Mouse (Mus musculus) brain, embryonic 14.5 days (tissue): Measurements from ENCODE around the gene Fbxl21.
A peak's percentile ranks its signal among the peaks of the same experiment; 100 is the strongest.

Experiments
- CTCF ChIP-seq: fragments of 200-500 bp; IDR thresholded peaks from 2 replicates; pipeline ENCODE4 v1.5.1; 2012; ENCODE audit warnings: inconsistent platforms, mild to moderate bottlenecking, moderate library complexity, borderline replicate concordance; ENCODE audit not compliant: insufficient read depth, insufficient read length; ENCODE audit errors: extremely low read depth
- POLR2A ChIP-seq: fragments of 200-500 bp; IDR thresholded peaks from 2 replicates; pipeline ENCODE4 v1.6.1; 2012; ENCODE audit warnings: mild to moderate bottlenecking, inconsistent platforms, borderline replicate concordance; ENCODE audit not compliant: poor library complexity, insufficient read depth, insufficient read length, severe bottlenecking; ENCODE audit errors: extremely low read depth

GRCm38 (mm10) chr13:56535570-56535969, 13.3 kb downstream of the Fbxl21 start:
- TF ChIP-seq CTCF (peak; percentile 19; the same call in 1 of the 2 replicates), POLR2A (no peak)
